Mouse (Mus musculus) C2C12 (cell line): ENCODE data around the gene Ptprf. TPM values are rescaled to one million over a fixed set of nuclear protein-coding genes. Genes with fewer than 3 reads are reported as not detected.

Source experiments
- H3K27me3 ChIP-seq: one replicate; pipeline ENCODE4 v1.6.1; 2011; ENCODE audit not compliant: control insufficient read depth, insufficient read depth, insufficient read length
- H3K36me3 ChIP-seq: one replicate; pipeline ENCODE4 v1.6.1; 2011; ENCODE audit not compliant: control insufficient read depth, insufficient read depth
- H3K4me3 ChIP-seq: one replicate; pipeline ENCODE4 v1.5.1; 2011; ENCODE audit warnings: mild to moderate bottlenecking, control low read depth; ENCODE audit not compliant: poor library complexity, insufficient read depth, severe bottlenecking
- H3K79me2 ChIP-seq: one replicate; pipeline ENCODE4 v1.6.1; 2011; ENCODE audit not compliant: control insufficient read depth, insufficient read depth
- H3K79me3 ChIP-seq: one replicate; pipeline ENCODE4 v1.6.1; 2011; ENCODE audit warnings: low read depth, control low read depth
- H3ac ChIP-seq: one replicate; pipeline ENCODE3; 2011; ENCODE audit warnings: low read depth; ENCODE audit not compliant: control insufficient read depth, insufficient read length
- CEBPB ChIP-seq: IDR thresholded peaks from one replicate; pipeline ENCODE4 v1.6.1; 2011; ENCODE audit warnings: low read depth, mild to moderate bottlenecking, control low read depth, moderate library complexity
- CTCF ChIP-seq: IDR thresholded peaks from one replicate; pipeline ENCODE4 v1.5.1; 2011; ENCODE audit not compliant: control insufficient read depth, insufficient read depth, insufficient read length
- FOSL1 ChIP-seq: IDR thresholded peaks from one replicate; pipeline ENCODE4 v1.8.0; 2011; ENCODE audit warnings: mild to moderate bottlenecking, low read length; ENCODE audit not compliant: poor library complexity, insufficient read depth, severe bottlenecking
- MAX ChIP-seq: IDR thresholded peaks from one replicate; pipeline ENCODE4 v1.6.1; 2011; ENCODE audit warnings: mild to moderate bottlenecking, control low read depth
- MYOD1 ChIP-seq: IDR thresholded peaks from one replicate; pipeline ENCODE4 v1.6.1; 2011; ENCODE audit warnings: low read depth; ENCODE audit not compliant: control insufficient read depth, insufficient read length
- MYOG ChIP-seq: IDR thresholded peaks from one replicate; pipeline ENCODE4 v1.6.1; 2011; ENCODE audit not compliant: control insufficient read depth, insufficient read length; ENCODE audit errors: extremely low read depth
- USF1 ChIP-seq: IDR thresholded peaks from one replicate; pipeline ENCODE4 v1.6.1; 2011; ENCODE audit warnings: low read depth, mild to moderate bottlenecking, control low read depth, moderate library complexity
- polyA plus RNA-seq: library from polyadenylated mRNA; unstranded; fragments of >200 nt; fragmentation: generic; extraction: Trizol; gene quantifications from one replicate; pipeline ENCODE4 v1.2.1, GENCODE M21; 2012; ENCODE audit warnings: missing spikeins

The Ptprf gene
- polyA plus RNA-seq, 1 experiment: 1.6 TPM

- Histone ChIP-seq H3K36me3 (no peaks in the 10 kb centered on the region), H3K4me3 (no peak overlapping the region), H3K27me3 (no peaks in the 10 kb centered on the region), H3ac (no peak overlapping the region), H3K79me3 (no peaks in the 10 kb centered on the region), H3K79me2 (no peaks in the 10 kb centered on the region)
- TF ChIP-seq MYOD1: peak; percentile 5
- TF ChIP-seq FOSL1: no peak
- peak; percentile 47 for TF ChIP-seq USF1
- TF ChIP-seq CEBPB: no peak
- TF ChIP-seq MYOG: no peak
- peak; percentile 67 for TF ChIP-seq MAX
- no peak for TF ChIP-seq CTCF
Observed at GRCm38 (mm10) chr4:118234711-118235388, 56.4 kb downstream of the Ptprf start.

- Histone ChIP-seq H3K27me3 (no peaks in the 10 kb centered on the region), H3K4me3 (no peak overlapping the region), H3K36me3 (no peaks in the 10 kb centered on the region), H3K79me2 (no peaks in the 10 kb centered on the region), H3ac (no peak overlapping the region), H3K79me3 (no peaks in the 10 kb centered on the region)
- no peak for TF ChIP-seq CEBPB
- TF ChIP-seq FOSL1: no peak
- no peak for TF ChIP-seq MYOD1
- no peak for TF ChIP-seq MYOG
- no peak for TF ChIP-seq USF1
- no peak for TF ChIP-seq MAX
- no peak for TF ChIP-seq CTCF
Observed at GRCm38 (mm10) chr4:118233886-118234285, 57.3 kb downstream of the Ptprf start.

- H3K79me3 ChIP-seq: no peaks in the 10 kb centered on the region
- H3K4me3 ChIP-seq: no peak overlapping the region
- H3K27me3 ChIP-seq: no peaks in the 10 kb centered on the region
- no peak overlapping the region for H3ac ChIP-seq
- TF ChIP-seq USF1 (no peak), CTCF (no peak), CEBPB (no peak), MYOD1 (no peak), MAX (no peak), FOSL1 (no peak)
- H3K79me2 ChIP-seq: no peaks in the 10 kb centered on the region
- H3K36me3 ChIP-seq: no peaks in the 10 kb centered on the region
Observed at GRCm38 (mm10) chr4:118231861-118232260, 59.3 kb downstream of the Ptprf start.

DNA sequence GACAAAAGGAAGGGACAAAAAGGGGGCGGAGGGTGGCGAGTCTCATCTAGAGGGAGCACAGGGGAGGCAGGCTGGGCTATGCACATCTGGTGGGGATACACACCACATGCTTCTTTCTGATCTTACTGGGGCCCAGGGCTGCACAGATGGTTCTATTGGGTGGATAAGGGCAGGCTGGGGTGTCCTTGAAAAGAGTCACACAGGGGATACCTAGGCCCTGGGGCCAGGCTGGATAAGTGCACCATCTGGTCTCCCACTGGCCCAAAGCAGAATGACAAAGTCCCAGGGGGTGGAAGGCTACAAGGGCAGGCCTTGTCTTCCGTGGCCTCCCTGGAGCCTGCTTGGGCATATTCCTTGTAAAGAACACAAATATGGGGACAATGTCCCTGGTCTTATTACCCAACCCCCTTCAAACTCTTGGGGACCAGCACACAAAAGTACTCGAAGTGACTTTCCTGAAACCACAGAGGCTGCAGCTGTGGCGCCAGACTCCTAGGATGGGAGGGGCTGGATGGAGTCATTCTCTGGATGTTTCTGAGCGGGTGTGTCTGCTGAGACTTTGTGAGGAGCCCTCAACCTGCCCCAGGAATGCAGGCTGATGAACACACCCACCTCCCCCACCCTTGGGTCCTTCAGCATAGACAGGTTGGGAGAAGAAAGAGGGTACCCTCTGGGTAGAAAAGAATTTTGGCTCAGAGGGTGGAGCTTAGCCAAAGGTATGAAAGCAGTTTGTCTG lies 62.0 kb downstream of the Ptprf start:
- Histone ChIP-seq H3ac (no peak overlapping the region), H3K79me2 (no peaks in the 10 kb centered on the region), H3K36me3 (no peaks in the 10 kb centered on the region), H3K79me3 (no peaks in the 10 kb centered on the region), H3K4me3 (no peak overlapping the region), H3K27me3 (no peaks in the 10 kb centered on the region)
- TF ChIP-seq MAX: no peak
- TF ChIP-seq MYOD1: peak; percentile 40
- no peak for TF ChIP-seq FOSL1

DNA sequence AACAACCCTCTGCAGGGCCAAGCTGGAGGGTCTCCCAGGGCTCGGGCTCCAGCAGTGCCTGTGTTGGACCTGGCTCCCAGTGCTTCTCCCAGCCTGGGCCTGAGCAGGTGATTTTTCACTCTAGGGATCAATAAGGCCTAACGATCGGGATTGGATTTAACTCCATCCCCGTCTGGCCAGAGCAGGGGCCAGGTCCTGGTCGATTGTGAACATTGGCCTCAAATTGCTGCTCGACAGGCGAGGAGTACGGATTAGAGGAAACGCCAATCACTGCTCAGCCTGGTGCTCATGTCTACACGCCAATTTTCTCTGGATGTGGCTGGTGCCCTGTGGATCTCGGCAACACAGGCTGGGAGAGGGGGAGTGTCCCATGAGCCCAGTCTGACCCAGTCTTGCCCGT lies 63.8 kb downstream of the Ptprf start:
- TF ChIP-seq MAX: no peak
- no peak for TF ChIP-seq FOSL1
- TF ChIP-seq CEBPB: no peak
- no peak for TF ChIP-seq MYOG
- TF ChIP-seq USF1: no peak
- no peak for TF ChIP-seq MYOD1
- no peak for TF ChIP-seq CTCF
- Histone ChIP-seq H3K79me2 (no peaks in the 10 kb centered on the region), H3K27me3 (no peaks in the 10 kb centered on the region)

DNA sequence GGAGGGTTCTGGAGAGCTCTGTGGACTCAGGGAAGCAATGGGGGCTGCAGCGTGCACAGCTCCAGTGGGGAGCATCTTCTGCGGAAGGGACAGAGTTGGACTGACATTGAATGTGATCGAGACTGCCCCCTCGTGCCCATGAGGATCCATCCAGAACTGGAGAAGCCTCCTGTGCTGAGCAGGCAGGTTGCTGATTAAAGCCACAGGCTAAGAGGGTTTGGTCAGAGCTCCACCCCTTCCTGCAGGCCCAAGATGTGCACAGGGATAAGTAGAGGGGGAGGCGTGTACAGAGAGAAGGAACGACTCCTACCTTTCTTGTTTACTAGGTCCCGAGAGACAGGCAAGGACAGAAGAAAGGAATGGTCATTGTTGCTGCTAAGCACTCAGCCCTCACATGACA lies 69.9 kb downstream of the Ptprf start:
- no peaks in the 10 kb centered on the region for H3K79me3 ChIP-seq
- H3ac ChIP-seq: no peak overlapping the region
- no peaks in the 10 kb centered on the region for H3K79me2 ChIP-seq
- H3K4me3 ChIP-seq: no peak overlapping the region
- no peaks in the 10 kb centered on the region for H3K36me3 ChIP-seq
- H3K27me3 ChIP-seq: no peaks in the 10 kb centered on the region
- TF ChIP-seq FOSL1 (no peak), MYOG (no peak), MAX (no peak), CTCF (no peak), MYOD1 (no peak), CEBPB (no peak), USF1 (no peak)

More for the DNA sequence above, 63.8 kb downstream of the Ptprf start:
- H3ac ChIP-seq: no peak overlapping the region
- H3K79me3 ChIP-seq: no peaks in the 10 kb centered on the region
- no peaks in the 10 kb centered on the region for H3K36me3 ChIP-seq
- H3K4me3 ChIP-seq: no peak overlapping the region
